Mouse (Mus musculus) embryonic facial prominence, embryonic 14.5 days (tissue): ENCODE results near the gene Sox10. TPM values are rescaled to one million over a fixed set of nuclear protein-coding genes. Genes with fewer than 3 reads are reported as not detected.

Experiments used
- ATAC-seq: fragments of 200-750 bp; cut with Nextera tagmentation; 2 replicates; pipeline ENCODE4 v1.8.0; 2017; ENCODE audit warnings: low read depth, moderate number of reproducible peaks, moderate TSS enrichment
- DNase-seq: peaks from one replicate; pipeline ENCODE4 v3.0.0-alpha.2; 2015; ENCODE audit warnings: low spot score
- H3K27ac ChIP-seq: fragments of 300-500 bp; sonication (generic); replicated peaks from 2 replicates; pipeline ENCODE4 v1.5.1; 2014; ENCODE audit warnings: low read depth, mild to moderate bottlenecking, low read length, moderate library complexity
- H3K27me3 ChIP-seq: fragments of 300-500 bp; sonication (generic); replicated peaks from 2 replicates; pipeline ENCODE4 v1.6.1; 2014; ENCODE audit warnings: low read length; ENCODE audit not compliant: control insufficient read depth, insufficient read depth
- H3K36me3 ChIP-seq: fragments of 300-500 bp; sonication (generic); 2 replicates; pipeline ENCODE4 v1.6.1; 2014; ENCODE audit warnings: low read length, mixed read lengths; ENCODE audit not compliant: control insufficient read depth, insufficient read depth
- H3K4me1 ChIP-seq: fragments of 300-500 bp; sonication (generic); 2 replicates; pipeline ENCODE4 v1.6.1; 2014; ENCODE audit warnings: antibody characterized with exemption, low read length; ENCODE audit not compliant: control insufficient read depth, insufficient read depth
- H3K4me2 ChIP-seq: fragments of 300-500 bp; sonication (generic); 2 replicates; pipeline ENCODE4 v1.6.1; 2014; ENCODE audit warnings: low read depth, mild to moderate bottlenecking, low read length, moderate library complexity, mixed read lengths
- H3K4me3 ChIP-seq: fragments of 300-500 bp; sonication (generic); 2 replicates; pipeline ENCODE4 v1.5.1; 2014; ENCODE audit warnings: low read depth, mild to moderate bottlenecking, low read length
- H3K9ac ChIP-seq: fragments of 300-500 bp; sonication (generic); 2 replicates; pipeline ENCODE4 v1.6.1; 2014; ENCODE audit warnings: low read depth, mild to moderate bottlenecking, low read length, moderate library complexity, mixed read lengths
- H3K9me3 ChIP-seq: fragments of 300-500 bp; sonication (generic); 2 replicates; pipeline ENCODE4 v1.6.1; 2016; ENCODE audit warnings: low read length; ENCODE audit not compliant: control insufficient read depth
- WGBS: fragments of 180-500 bp; shearing (Covaris S2); extraction: QIAGEN DNeasy Blood & Tissue Kit; methylation state at CpG from one replicate; pipeline ENCODE4 v1.1.7; 2014; 5-methylcytosine and 5-hydroxymethylcytosine counted together
- polyA plus RNA-seq: library from polyadenylated mRNA; unstranded; fragments of >200 nt; fragmentation: Nextera tagmentation; extraction: Ambion mirVana; gene quantifications from 2 replicates; pipeline ENCODE4 v1.2.1, GENCODE M21; 2014

Sox10 gene
- polyA plus RNA-seq, 1 experiment from 2014 or later: 17.7 TPM

- peaks cover 92% of the 10 kb centered on the region for H3K36me3 ChIP-seq
- WGBS: 81% methylated on average over 13 of the region's 13 CpGs
- no peak for DNase-seq
Observed at GRCm38 (mm10) chr15:79126217-79126932, 38.7 kb downstream of the Sox10 start.

GRCm38 (mm10) chr15:79124331-79124875 is 40.6 kb downstream of the Sox10 start:
- WGBS: 81% methylated on average over 10 of the region's 10 CpGs
- no peaks in the 10 kb centered on the region for H3K27me3 ChIP-seq
- no peaks in the 10 kb centered on the region for H3K4me1 ChIP-seq
- no peak for ATAC-seq
- H3K27ac ChIP-seq: no peak overlapping the region
- no peak overlapping the region for H3K4me3 ChIP-seq
- H3K4me2 ChIP-seq: no peak overlapping the region
- no peaks in the 10 kb centered on the region for H3K9me3 ChIP-seq
- peaks cover 90% of the 10 kb centered on the region for H3K36me3 ChIP-seq
- DNase-seq: no peak
- no peak overlapping the region for H3K9ac ChIP-seq

More at GRCm38 (mm10) chr15:79126217-79126932, 38.7 kb downstream of the Sox10 start:
- no peak overlapping the region for H3K4me3 ChIP-seq
- no peak overlapping the region for H3K4me2 ChIP-seq
- ATAC-seq: no peak
- H3K9me3 ChIP-seq: no peaks in the 10 kb centered on the region
- no peak overlapping the region for H3K27ac ChIP-seq
- H3K9ac ChIP-seq: no peak overlapping the region
- no peaks in the 10 kb centered on the region for H3K27me3 ChIP-seq
- no peaks in the 10 kb centered on the region for H3K4me1 ChIP-seq

- ATAC-seq (no peak), DNase-seq (no peak)
- H3K9me3 ChIP-seq: no peaks in the 10 kb centered on the region
- no peaks in the 10 kb centered on the region for H3K4me1 ChIP-seq
- no peak overlapping the region for H3K4me3 ChIP-seq
- H3K27ac ChIP-seq: no peak overlapping the region
- no peaks in the 10 kb centered on the region for H3K27me3 ChIP-seq
- WGBS: 82% methylated on average over 6 of the region's 6 CpGs
- no peak overlapping the region for H3K4me2 ChIP-seq
- no peak overlapping the region for H3K9ac ChIP-seq
- H3K36me3 ChIP-seq: peaks cover 92% of the 10 kb centered on the region
Observed at GRCm38 (mm10) chr15:79123751-79124150, 41.3 kb downstream of the Sox10 start.

- H3K9ac ChIP-seq: no peak overlapping the region
- ATAC-seq (no peak), DNase-seq (no peak)
- no peaks in the 10 kb centered on the region for H3K27me3 ChIP-seq
- H3K9me3 ChIP-seq: no peaks in the 10 kb centered on the region
- no peak overlapping the region for H3K4me2 ChIP-seq
- WGBS: 84% methylated on average over 13 of the region's 13 CpGs
- H3K36me3 ChIP-seq: peaks cover 94% of the 10 kb centered on the region
- H3K27ac ChIP-seq: no peak overlapping the region
- no peak overlapping the region for H3K4me3 ChIP-seq
- no peaks in the 10 kb centered on the region for H3K4me1 ChIP-seq
Observed at GRCm38 (mm10) chr15:79122546-79122945, 42.5 kb downstream of the Sox10 start.

GRCm38 (mm10) chr15:79122119-79122518 is 42.9 kb downstream of the Sox10 start:
- no peak for ATAC-seq
- no peaks in the 10 kb centered on the region for H3K9me3 ChIP-seq
- no peak overlapping the region for H3K4me3 ChIP-seq
- no peak overlapping the region for H3K27ac ChIP-seq
- H3K27me3 ChIP-seq: no peaks in the 10 kb centered on the region
- no peak overlapping the region for H3K4me2 ChIP-seq
- DNase-seq: no peak
- WGBS: 70% methylated on average over 4 of the region's 4 CpGs
- no peak overlapping the region for H3K9ac ChIP-seq
- H3K36me3 ChIP-seq: peaks cover 94% of the 10 kb centered on the region
- H3K4me1 ChIP-seq: no peaks in the 10 kb centered on the region

GRCm38 (mm10) chr15:79119491-79119890 is 45.5 kb downstream of the Sox10 start:
- Histone ChIP-seq H3K9me3 (no peaks in the 10 kb centered on the region), H3K4me3 (no peak overlapping the region), H3K36me3 (peaks cover 93% of the 10 kb centered on the region), H3K27me3 (no peaks in the 10 kb centered on the region), H3K4me1 (no peaks in the 10 kb centered on the region), H3K27ac (no peak overlapping the region), H3K9ac (no peak overlapping the region), H3K4me2 (no peak overlapping the region)
- WGBS: 68% methylated on average over 9 of the region's 9 CpGs
- no peak for ATAC-seq
- DNase-seq: no peak

GRCm38 (mm10) chr15:79115276-79115675 is 49.8 kb downstream of the Sox10 start:
- WGBS: 48% methylated on average over 5 of the region's 5 CpGs
- no peak overlapping the region for H3K4me2 ChIP-seq
- H3K4me3 ChIP-seq: no peak overlapping the region
- H3K36me3 ChIP-seq: peaks cover 68% of the 10 kb centered on the region
- no peaks in the 10 kb centered on the region for H3K27me3 ChIP-seq
- no peak for ATAC-seq
- no peak overlapping the region for H3K27ac ChIP-seq
- no peaks in the 10 kb centered on the region for H3K9me3 ChIP-seq
- H3K9ac ChIP-seq: no peak overlapping the region
- H3K4me1 ChIP-seq: peaks cover 15% of the 10 kb centered on the region
- no peak for DNase-seq

GRCm38 (mm10) chr15:79111774-79112173 is 53.3 kb downstream of the Sox10 start:
- no peaks in the 10 kb centered on the region for H3K9me3 ChIP-seq
- peaks cover 34% of the 10 kb centered on the region for H3K36me3 ChIP-seq
- ATAC-seq: no peak
- no peak overlapping the region for H3K9ac ChIP-seq
- no peak overlapping the region for H3K27ac ChIP-seq
- H3K4me2 ChIP-seq: no peak overlapping the region; the same call in 1 of the 2 replicates
- peaks cover 27% of the 10 kb centered on the region for H3K4me1 ChIP-seq
- 82% methylated on average over 4 of the region's 4 CpGs for WGBS
- no peaks in the 10 kb centered on the region for H3K27me3 ChIP-seq
- peak; percentile 58 for DNase-seq
- H3K4me3 ChIP-seq: no peak overlapping the region

- H3K36me3 ChIP-seq: peaks cover 23% of the 10 kb centered on the region
- 60% methylated on average over 2 of the region's 2 CpGs for WGBS
- ATAC-seq: no peak
Observed at GRCm38 (mm10) chr15:79110528-79110927, 54.5 kb downstream of the Sox10 start.

More at GRCm38 (mm10) chr15:79110528-79110927, 54.5 kb downstream of the Sox10 start:
- Histone ChIP-seq H3K4me3 (peak overlapping the region; percentile 92), H3K27me3 (no peaks in the 10 kb centered on the region), H3K27ac (no peak overlapping the region; the same call in 1 of the 2 replicates), H3K4me1 (peaks cover 27% of the 10 kb centered on the region), H3K9ac (peak overlapping the region; percentile 90), H3K4me2 (peak overlapping the region; percentile 92), H3K9me3 (no peaks in the 10 kb centered on the region)
- no peak for DNase-seq
